ENCODE assay signal across 32 mouse cellular contexts in the genomic region with DNA sequence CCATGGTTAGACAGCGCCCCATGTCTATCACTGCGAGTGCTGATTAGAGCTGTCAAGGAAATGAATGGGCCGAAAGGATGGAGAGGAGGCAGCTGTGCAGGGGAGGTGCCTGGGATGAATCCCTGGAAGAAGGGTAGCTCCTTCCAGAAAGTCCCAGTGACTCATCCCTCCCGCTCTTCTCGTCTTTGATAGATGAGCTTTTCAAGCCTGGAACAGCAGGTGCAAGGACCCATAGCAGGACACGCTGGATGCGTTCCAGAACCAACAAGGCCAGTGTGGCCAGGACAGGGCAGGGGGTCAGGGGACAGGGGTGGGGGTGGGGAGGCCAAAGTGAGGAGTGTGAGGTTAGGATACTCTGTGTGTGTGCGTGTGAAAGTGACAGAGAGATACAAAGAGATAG. TPM values are rescaled to one million over a fixed set of nuclear protein-coding genes. Genes with fewer than 3 reads are reported as not detected.
A peak's percentile ranks its signal among the peaks of the same experiment; 100 is the strongest.
DNase-seq lines count a peak whose midpoint lies in the region; ATAC-seq and TF ChIP-seq lines count a peak whose summit lies in the region.
"Had no signal": no experiment of that assay in that cellular context is flagged by ENCODE, and none has a peak within 500 bp of the region (broad histone marks: within the 10 kb centered on the region; RNA-seq: fewer than 3 reads in every experiment).

No protein-coding gene starts in this region.

- intact Hi-C loops in gastrocnemius, adult 2 months (cut with DNase I) = no loop called here

- TF ChIP-seq EP300 in liver, postnatal 0 days (IDR thresholded peaks at IDR 0.05; ENCODE audit: low read depth) = no peak

- H3K36me3 ChIP-seq in liver, postnatal 0 days (replicated peaks; ENCODE audit: insufficient read depth, low read length) = no peaks in the 10 kb centered on the region
- no peaks in the 10 kb centered on the region for H3K36me3 ChIP-seq in hindbrain, postnatal 0 days (ENCODE audit: insufficient read depth, low read length)
- no peaks in the 10 kb centered on the region for H3K36me3 ChIP-seq in forebrain, embryonic 15.5 days
- H3K36me3 ChIP-seq: embryonic facial prominence, embryonic 13.5 days; forebrain, embryonic 12.5 days; heart, embryonic 13.5 days; hindbrain, embryonic 15.5 days; intestine, embryonic 15.5 days; limb, embryonic 15.5 days; midbrain, embryonic 12.5 days had no signal

- 0 out of 2 replicates have a peak, but pooled peaks cover 3% of the 10 kb centered on the region for H3K4me1 ChIP-seq in liver, postnatal 0 days (ENCODE audit: insufficient read depth)
- no peaks in the 10 kb centered on the region for H3K4me1 ChIP-seq in hindbrain, postnatal 0 days (ENCODE audit: insufficient read depth, low read length)
- no peaks in the 10 kb centered on the region for H3K4me1 ChIP-seq in forebrain, embryonic 15.5 days
- H3K4me1 ChIP-seq: embryonic facial prominence, embryonic 13.5 days; forebrain, embryonic 12.5 days; hindbrain, embryonic 15.5 days; intestine, embryonic 15.5 days; limb, embryonic 15.5 days; midbrain, embryonic 12.5 days had no signal

- H3K9ac ChIP-seq in liver, postnatal 0 days (replicated peaks) = no peak overlapping the region
- H3K9ac ChIP-seq in hindbrain, postnatal 0 days (replicated peaks; ENCODE audit: low read length) = no peak overlapping the region
- no peak overlapping the region for H3K9ac ChIP-seq in forebrain, embryonic 15.5 days (replicated peaks)
- H3K9ac ChIP-seq: embryonic facial prominence, embryonic 13.5 days; forebrain, embryonic 12.5 days; heart, embryonic 13.5 days; hindbrain, embryonic 15.5 days; intestine, embryonic 15.5 days; limb, embryonic 15.5 days; lung, embryonic 14.5 days; midbrain, embryonic 12.5 days had no signal

- WGBS in liver, postnatal 0 days (ENCODE audit: insufficient replicate concordance) = 63% methylated on average over 8 of the region's 8 CpGs
- WGBS in hindbrain, postnatal 0 days = 76% methylated on average over 8 of the region's 8 CpGs
- 88% methylated on average over 8 of the region's 8 CpGs for WGBS in forebrain, embryonic 15.5 days

- peak; percentile 44 for DNase-seq in gastrocnemius, adult 2 months
- no peak for DNase-seq in gastrocnemius, postnatal 4 days (ENCODE audit: low spot score in 2 of 2)
- DNase-seq in liver, postnatal 0 days = peak; percentile 41
- no peak for DNase-seq in liver
- DNase-seq in adrenal gland, postnatal 10 days = peak; percentile 22
- peak; percentile 23 for DNase-seq in telencephalon, adult 2 months (ENCODE audit: low read depth, low spot score)
- DNase-seq in hindbrain, postnatal 0 days (ENCODE audit: low spot score) = no peak
- DNase-seq: B cell, adult 2 months; cerebellum, adult 18-20 months; cerebellum, postnatal 25 days; embryo, embryonic 11 days; gastrocnemius, postnatal 10 days; heart, adult 11 months; kidney, adult 9 months; kidney, postnatal 14 days; left cerebral cortex, postnatal 4 days; lung, embryonic 14.5 days; right cerebral cortex, postnatal 14 days; spleen, adult 18-20 months; thymus, postnatal 36 days had no signal

- no peak overlapping the region for H3K4me3 ChIP-seq in gastrocnemius, adult 2 months
- H3K4me3 ChIP-seq in liver, postnatal 0 days (ENCODE audit: low read depth, low read length) = no peak overlapping the region
- H3K4me3 ChIP-seq in hindbrain, postnatal 0 days (ENCODE audit: low read length) = no peak overlapping the region
- no peak overlapping the region for H3K4me3 ChIP-seq in forebrain, embryonic 15.5 days
- H3K4me3 ChIP-seq: embryonic facial prominence, embryonic 13.5 days; erythroblast, embryonic 14.5 days; forebrain, embryonic 12.5 days; heart, embryonic 13.5 days; hindbrain, embryonic 15.5 days; intestine, embryonic 15.5 days; limb, embryonic 15.5 days; midbrain, embryonic 12.5 days had no signal

- no peaks in the 10 kb centered on the region for H3K27me3 ChIP-seq in liver, postnatal 0 days (ENCODE audit: insufficient read depth, low read length)
- no peaks in the 10 kb centered on the region for H3K27me3 ChIP-seq in hindbrain, postnatal 0 days (ENCODE audit: insufficient read depth, low read length)
- no peaks in the 10 kb centered on the region; the same call in 1 of the 2 replicates for H3K27me3 ChIP-seq in forebrain, embryonic 15.5 days
- H3K27me3 ChIP-seq: embryonic facial prominence, embryonic 13.5 days; hindbrain, embryonic 15.5 days had no signal

- TF ChIP-seq CTCF in gastrocnemius, adult 2 months (IDR thresholded peaks at IDR 0.05) = no peak
- no peak for TF ChIP-seq CTCF in liver, postnatal 0 days (IDR thresholded peaks at IDR 0.05; ENCODE audit: low read depth)
- no peak for TF ChIP-seq CTCF in hindbrain, postnatal 0 days (IDR thresholded peaks at IDR 0.05; ENCODE audit: low read depth)

- ATAC-seq in liver, postnatal 0 days = peak; percentile 62
- ATAC-seq in hindbrain, postnatal 0 days = no peak
- no peak for ATAC-seq in forebrain, embryonic 15.5 days (replicated peaks)
- ATAC-seq: intestine, embryonic 15.5 days had no signal

- no peaks in the 10 kb centered on the region for H3K9me3 ChIP-seq in liver, postnatal 0 days (ENCODE audit: low read length)
- no peaks in the 10 kb centered on the region for H3K9me3 ChIP-seq in hindbrain, postnatal 0 days (ENCODE audit: low read length)
- no peaks in the 10 kb centered on the region for H3K9me3 ChIP-seq in forebrain, embryonic 15.5 days
- H3K9me3 ChIP-seq: embryonic facial prominence, embryonic 13.5 days; forebrain, embryonic 12.5 days; heart, embryonic 13.5 days; hindbrain, embryonic 15.5 days; intestine, embryonic 15.5 days; limb, embryonic 15.5 days; midbrain, embryonic 12.5 days had no signal

- H3K27ac ChIP-seq in gastrocnemius, adult 2 months = peak overlapping the region; percentile 92
- no peak overlapping the region for H3K27ac ChIP-seq in liver, postnatal 0 days (ENCODE audit: low read depth)
- H3K27ac ChIP-seq in hindbrain, postnatal 0 days = no peak overlapping the region
- no peak overlapping the region for H3K27ac ChIP-seq in forebrain, embryonic 15.5 days (replicated peaks)
- H3K27ac ChIP-seq: embryonic facial prominence, embryonic 13.5 days; forebrain, embryonic 12.5 days; heart, embryonic 13.5 days; hindbrain, embryonic 15.5 days; intestine, embryonic 15.5 days; limb, embryonic 15.5 days; midbrain, embryonic 12.5 days had no signal

- H3K4me2 ChIP-seq in liver, postnatal 0 days (ENCODE audit: low read depth, low read length) = no peak overlapping the region
- no peak overlapping the region for H3K4me2 ChIP-seq in hindbrain, postnatal 0 days (ENCODE audit: low read depth, low read length)
- H3K4me2 ChIP-seq in forebrain, embryonic 15.5 days (replicated peaks) = no peak overlapping the region
- H3K4me2 ChIP-seq: embryonic facial prominence, embryonic 13.5 days; forebrain, embryonic 12.5 days; heart, embryonic 13.5 days; hindbrain, embryonic 15.5 days; intestine, embryonic 15.5 days; limb, embryonic 15.5 days; lung, embryonic 14.5 days; midbrain, embryonic 12.5 days had no signal

RNA-seq across cellular contexts. Expression of a gene that starts 12.3 kb away (rescaled TPM):
- total RNA-seq in gastrocnemius, adult 2 months (2021) = 10 to 100 TPM in 1 of 2 experiments, 1 to 10 TPM in 1; 7.6 to 16.1 TPM
- total RNA-seq in gastrocnemius, postnatal 4 days (2021) = 1 to 10 TPM; 5.7 to 7.3 TPM
- 0.04 TPM in 1 of 2 replicates, not detected in the other for polyA plus RNA-seq in liver, postnatal 0 days (2015; fragmentation: Nextera tagmentation; extraction: Ambion mirVana)
- total RNA-seq in adrenal gland, postnatal 10 days (2021) = under 1 TPM; 0.39 to 0.76 TPM
- total RNA-seq in hindbrain, postnatal 0 days (2014; rRNA removed) = 0.21 and 0.29 TPM in 2 replicates
- polyA plus RNA-seq in hindbrain, postnatal 0 days (2015; fragmentation: Nextera tagmentation; extraction: Ambion mirVana) = 0.09 and 0.18 TPM in 2 replicates
- 0.06 and 0.11 TPM in 2 replicates for polyA plus RNA-seq in forebrain, embryonic 15.5 days (2015; fragmentation: Nextera tagmentation; extraction: Ambion mirVana)
- total RNA-seq: hematopoietic stem cell, adult 5-6 weeks; megakaryocyte, adult 5-6 weeks; MEL had no signal
- polyA plus RNA-seq: erythroblast, embryonic 14.5 days had no signal

RNA-seq across cellular contexts. Expression of a gene that starts 27.0 kb away (rescaled TPM):
- total RNA-seq in gastrocnemius, adult 2 months (2021) = 1 to 10 TPM; 2.5 to 3.7 TPM
- total RNA-seq in gastrocnemius, postnatal 4 days (2021) = under 1 TPM; 0.42 to 0.44 TPM
- polyA plus RNA-seq in liver, postnatal 0 days (2015; fragmentation: Nextera tagmentation; extraction: Ambion mirVana) = 0.39 and 0.54 TPM in 2 replicates
- total RNA-seq in adrenal gland, postnatal 10 days (2021) = 1 to 10 TPM; 2.0 to 2.3 TPM
- 0.07 and 0.16 TPM in 2 replicates for total RNA-seq in hindbrain, postnatal 0 days (2014; rRNA removed)
- 0.13 and 0.16 TPM in 2 replicates for polyA plus RNA-seq in hindbrain, postnatal 0 days (2015; fragmentation: Nextera tagmentation; extraction: Ambion mirVana)
- polyA plus RNA-seq in forebrain, embryonic 15.5 days (2015; fragmentation: Nextera tagmentation; extraction: Ambion mirVana) = 0.19 TPM in 2 replicates
- total RNA-seq: hematopoietic stem cell, adult 5-6 weeks; megakaryocyte, adult 5-6 weeks; MEL had no signal

RNA-seq across cellular contexts. Expression of a gene that starts 44.6 kb away (rescaled TPM):
- total RNA-seq in gastrocnemius, adult 2 months (2021) = 1 to 10 TPM; 5.6 to 6.7 TPM
- 10 to 100 TPM in 1 of 2 experiments, 1 to 10 TPM in 1; 7.6 to 10.5 TPM for total RNA-seq in gastrocnemius, postnatal 4 days (2021)
- 7.3 and 7.7 TPM in 2 replicates for polyA plus RNA-seq in liver, postnatal 0 days (2015; fragmentation: Nextera tagmentation; extraction: Ambion mirVana)
- 10 to 100 TPM; 19.3 to 20.2 TPM for total RNA-seq in adrenal gland, postnatal 10 days (2021)
- 8.5 and 10.0 TPM in 2 replicates for total RNA-seq in hindbrain, postnatal 0 days (2014; rRNA removed)
- polyA plus RNA-seq in hindbrain, postnatal 0 days (2015; fragmentation: Nextera tagmentation; extraction: Ambion mirVana) = 7.4 and 8.6 TPM in 2 replicates
- polyA plus RNA-seq in forebrain, embryonic 15.5 days (2015; fragmentation: Nextera tagmentation; extraction: Ambion mirVana) = 11.6 and 12.8 TPM in 2 replicates

Comparison
In these comparisons a context has a peak if more than half of its experiments do, and no peak if none do; other contexts are left out.
1. DNase-seq: peak in gastrocnemius, adult 2 months (single experiment), liver, postnatal 0 days (single experiment), adrenal gland, postnatal 10 days (single experiment) and telencephalon, adult 2 months (single experiment); none in gastrocnemius, postnatal 4 days (0 of 2), liver (single experiment) and hindbrain, postnatal 0 days (single experiment).